Mouse (Mus musculus): Measurements from ENCODE around the gene Ucp3. TPM values are rescaled to one million over a fixed set of nuclear protein-coding genes. Genes with fewer than 3 reads are reported as not detected.

Ucp3 gene
- polyA plus RNA-seq, 1 experiment: 0.73 TPM

GRCm38 (mm10) chr7:100464248-100464647 lies 8.5 kb upstream of the Ucp3 start:
- TF ChIP-seq CTCF (IDR thresholded peaks at IDR 0.05; ENCODE audit: control insufficient read depth, insufficient read depth, insufficient replicate concordance, low read depth, low read length) (no peak), POLR2A (IDR thresholded peaks at IDR 0.05; ENCODE audit: control insufficient read depth, low read depth, low read length) (no peak)
- Histone ChIP-seq H3K27ac (ENCODE audit: control insufficient read depth, insufficient read depth, low read depth, low read length) (no peak overlapping the region), H3K27me3 (ENCODE audit: control insufficient read depth, insufficient read depth, low read length) (no peaks in the 10 kb centered on the region), H3K4me3 (ENCODE audit: control insufficient read depth, low read depth, low read length) (no peak overlapping the region), H3K4me1 (ENCODE audit: control insufficient read depth, insufficient read depth, low read length) (peaks cover 6% of the 10 kb centered on the region; the same call in 1 of the 2 replicates), H3K36me3 (ENCODE audit: control insufficient read depth, insufficient read depth, low read length) (no peaks in the 10 kb centered on the region; the same call in none of the 2 replicates)

GRCm38 (mm10) chr7:100465248-100465647 lies 7.5 kb upstream of the Ucp3 start:
- Histone ChIP-seq H3K4me1 (ENCODE audit: control insufficient read depth, insufficient read depth, low read length) (peaks cover 6% of the 10 kb centered on the region; the same call in 1 of the 2 replicates), H3K36me3 (ENCODE audit: control insufficient read depth, insufficient read depth, low read length) (no peaks in the 10 kb centered on the region; the same call in none of the 2 replicates), H3K27me3 (ENCODE audit: control insufficient read depth, insufficient read depth, low read length) (no peaks in the 10 kb centered on the region), H3K4me3 (ENCODE audit: control insufficient read depth, low read depth, low read length) (no peak overlapping the region), H3K27ac (ENCODE audit: control insufficient read depth, insufficient read depth, low read depth, low read length) (0 out of 2 replicates have a peak overlapping the region, but pooled peaks have one; percentile 10)
- TF ChIP-seq POLR2A (IDR thresholded peaks at IDR 0.05; ENCODE audit: control insufficient read depth, low read depth, low read length) (no peak), CTCF (IDR thresholded peaks at IDR 0.05; ENCODE audit: control insufficient read depth, insufficient read depth, insufficient replicate concordance, low read depth, low read length) (no peak)

DNA sequence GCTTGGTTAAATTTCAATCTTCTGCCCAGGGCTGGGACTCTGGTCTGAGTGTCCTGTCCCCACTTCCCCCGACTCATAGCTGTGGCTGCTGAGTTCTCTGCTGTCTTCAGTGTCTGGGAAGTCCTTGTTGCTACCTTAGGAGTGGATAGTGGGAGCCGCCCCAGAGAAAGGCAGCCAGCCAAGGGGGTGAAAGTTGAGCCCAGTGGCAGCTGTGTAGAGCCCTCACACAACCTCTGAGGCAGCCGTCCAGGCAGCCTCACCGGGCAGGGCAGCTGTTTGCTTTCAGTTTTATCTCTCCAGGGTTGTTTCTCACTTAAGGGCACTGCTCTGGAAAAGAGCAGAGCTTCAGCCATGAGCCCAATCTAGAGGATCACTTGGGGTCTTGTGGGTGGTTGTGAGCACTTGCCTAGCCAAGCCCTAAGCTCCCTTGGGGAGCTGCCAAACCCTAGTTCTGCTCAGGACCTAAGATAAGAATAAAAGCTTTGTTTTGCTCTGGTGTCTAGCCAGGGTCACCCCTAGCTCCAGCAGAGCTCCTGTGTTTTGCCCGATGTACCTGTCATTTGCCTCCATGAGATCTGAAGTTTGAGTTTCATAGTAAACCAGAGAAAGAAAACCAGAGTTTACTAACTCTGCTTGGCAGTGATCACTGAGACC lies 7.0 kb upstream of the Ucp3 start:
- Histone ChIP-seq H3K36me3 (ENCODE audit: control insufficient read depth, insufficient read depth, low read length) (no peaks in the 10 kb centered on the region; the same call in none of the 2 replicates), H3K4me3 (ENCODE audit: control insufficient read depth, low read depth, low read length) (no peak overlapping the region), H3K4me1 (ENCODE audit: control insufficient read depth, insufficient read depth, low read length) (peaks cover 6% of the 10 kb centered on the region; the same call in 1 of the 2 replicates), H3K27ac (ENCODE audit: control insufficient read depth, insufficient read depth, low read depth, low read length) (no peak overlapping the region), H3K27me3 (ENCODE audit: control insufficient read depth, insufficient read depth, low read length) (no peaks in the 10 kb centered on the region)
- no peak for TF ChIP-seq POLR2A (IDR thresholded peaks at IDR 0.05; ENCODE audit: control insufficient read depth, low read depth, low read length)
- no peak for TF ChIP-seq CTCF (IDR thresholded peaks at IDR 0.05; ENCODE audit: control insufficient read depth, insufficient read depth, insufficient replicate concordance, low read depth, low read length)

GRCm38 (mm10) chr7:100466781-100467510 lies 5.8 kb upstream of the Ucp3 start:
- Histone ChIP-seq H3K4me3 (ENCODE audit: control insufficient read depth, low read depth, low read length) (no peak overlapping the region), H3K36me3 (ENCODE audit: control insufficient read depth, insufficient read depth, low read length) (no peaks in the 10 kb centered on the region; the same call in 1 of the 2 replicates), H3K4me1 (ENCODE audit: control insufficient read depth, insufficient read depth, low read length) (peaks cover 4% of the 10 kb centered on the region; the same call in 1 of the 2 replicates), H3K27ac (ENCODE audit: control insufficient read depth, insufficient read depth, low read depth, low read length) (no peak overlapping the region), H3K27me3 (ENCODE audit: control insufficient read depth, insufficient read depth, low read length) (no peaks in the 10 kb centered on the region)
- TF ChIP-seq CTCF (IDR thresholded peaks at IDR 0.05; ENCODE audit: control insufficient read depth, insufficient read depth, insufficient replicate concordance, low read depth, low read length): no peak
- no peak for TF ChIP-seq POLR2A (IDR thresholded peaks at IDR 0.05; ENCODE audit: control insufficient read depth, low read depth, low read length)

DNA sequence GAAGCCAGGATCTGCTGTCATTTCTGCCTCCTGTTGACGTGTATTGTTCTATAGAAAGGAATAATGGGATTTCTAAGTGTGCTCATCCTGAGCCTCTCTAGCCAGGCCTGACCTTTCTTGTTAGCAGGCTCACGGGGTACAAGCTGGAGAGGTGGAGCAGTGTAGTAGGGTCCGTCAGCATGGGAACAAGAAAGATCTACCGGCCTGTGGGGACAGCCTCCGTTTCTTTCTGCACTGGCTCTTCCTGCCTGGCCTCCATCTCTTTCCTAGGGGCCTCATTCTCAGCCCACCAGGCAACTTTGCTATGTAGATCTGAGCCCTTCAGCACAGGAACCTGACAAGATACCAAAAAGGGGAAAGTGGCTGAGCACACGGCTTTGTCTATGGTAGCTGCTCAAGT lies 4.0 kb upstream of the Ucp3 start:
- no peaks in the 10 kb centered on the region for H3K27me3 ChIP-seq (ENCODE audit: control insufficient read depth, insufficient read depth, low read length)
- no peak overlapping the region for H3K27ac ChIP-seq (ENCODE audit: control insufficient read depth, insufficient read depth, low read depth, low read length)
- TF ChIP-seq POLR2A (IDR thresholded peaks at IDR 0.05; ENCODE audit: control insufficient read depth, low read depth, low read length) (no peak), CTCF (IDR thresholded peaks at IDR 0.05; ENCODE audit: control insufficient read depth, insufficient read depth, insufficient replicate concordance, low read depth, low read length) (no peak)
- no peaks in the 10 kb centered on the region; the same call in 1 of the 2 replicates for H3K36me3 ChIP-seq (ENCODE audit: control insufficient read depth, insufficient read depth, low read length)
- H3K4me3 ChIP-seq (ENCODE audit: control insufficient read depth, low read depth, low read length): no peak overlapping the region
- peaks cover 4% of the 10 kb centered on the region; the same call in 1 of the 2 replicates for H3K4me1 ChIP-seq (ENCODE audit: control insufficient read depth, insufficient read depth, low read length)

DNA sequence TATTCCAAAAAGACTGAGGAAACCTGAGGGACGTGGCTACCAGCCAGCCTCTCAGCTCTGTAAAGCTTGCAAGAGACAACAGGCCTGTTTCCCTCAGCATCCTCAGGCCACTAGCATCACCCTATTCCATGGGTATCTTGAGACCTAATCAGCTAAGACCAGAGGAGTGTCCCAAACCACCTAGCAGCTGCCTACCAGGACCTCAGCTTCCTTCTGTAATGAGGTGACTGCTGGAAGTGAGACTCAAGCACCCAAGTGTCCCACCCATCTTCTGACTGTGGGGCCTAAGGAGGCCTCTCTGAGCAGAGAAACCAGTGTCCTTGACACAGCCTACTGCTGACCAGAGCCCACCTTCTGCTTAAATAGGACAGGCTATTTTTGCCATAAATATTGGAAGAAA lies 3.3 kb upstream of the Ucp3 start:
- Histone ChIP-seq H3K4me1 (ENCODE audit: control insufficient read depth, insufficient read depth, low read length) (peaks cover 4% of the 10 kb centered on the region; the same call in 1 of the 2 replicates), H3K36me3 (ENCODE audit: control insufficient read depth, insufficient read depth, low read length) (no peaks in the 10 kb centered on the region; the same call in 1 of the 2 replicates), H3K27ac (ENCODE audit: control insufficient read depth, insufficient read depth, low read depth, low read length) (no peak overlapping the region), H3K27me3 (ENCODE audit: control insufficient read depth, insufficient read depth, low read length) (no peaks in the 10 kb centered on the region), H3K4me3 (ENCODE audit: control insufficient read depth, low read depth, low read length) (no peak overlapping the region)
- no peak for TF ChIP-seq CTCF (IDR thresholded peaks at IDR 0.05; ENCODE audit: control insufficient read depth, insufficient read depth, insufficient replicate concordance, low read depth, low read length)
- no peak for TF ChIP-seq POLR2A (IDR thresholded peaks at IDR 0.05; ENCODE audit: control insufficient read depth, low read depth, low read length)

DNA sequence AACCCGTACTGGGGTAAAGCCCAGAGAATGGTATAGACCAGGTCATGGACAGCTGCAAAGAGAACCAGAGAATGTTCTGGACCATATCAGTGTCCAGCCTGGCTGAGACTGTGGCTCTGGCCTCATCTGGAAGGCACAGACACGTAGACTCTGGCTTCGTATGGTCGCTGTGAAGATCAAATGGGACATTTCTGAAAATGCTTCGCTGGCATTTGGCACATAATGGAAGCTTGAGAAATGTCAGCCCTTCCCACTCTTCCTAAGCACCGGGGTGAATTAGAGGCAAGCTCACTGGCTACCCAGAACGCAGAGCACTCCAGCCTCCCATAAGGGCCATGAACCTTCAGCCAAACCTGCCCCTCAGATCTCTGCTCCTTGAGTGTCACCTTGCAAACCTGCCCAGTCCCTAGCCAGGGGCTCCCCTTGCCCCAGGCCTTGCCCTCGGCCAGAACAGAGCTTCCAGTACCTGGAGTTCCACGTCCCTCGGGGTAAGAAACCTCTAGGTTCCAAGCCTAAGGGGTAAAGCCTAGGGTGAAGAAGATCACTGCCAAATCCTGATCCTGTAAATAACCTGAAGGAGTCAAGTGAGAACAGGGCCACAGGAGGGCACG lies 1.9 kb upstream of the Ucp3 start:
- no peak overlapping the region for H3K4me3 ChIP-seq (ENCODE audit: control insufficient read depth, low read depth, low read length)
- no peak overlapping the region for H3K27ac ChIP-seq (ENCODE audit: control insufficient read depth, insufficient read depth, low read depth, low read length)
- H3K27me3 ChIP-seq (ENCODE audit: control insufficient read depth, insufficient read depth, low read length): no peaks in the 10 kb centered on the region
- H3K36me3 ChIP-seq (ENCODE audit: control insufficient read depth, insufficient read depth, low read length): no peaks in the 10 kb centered on the region
- TF ChIP-seq CTCF (IDR thresholded peaks at IDR 0.05; ENCODE audit: control insufficient read depth, insufficient read depth, insufficient replicate concordance, low read depth, low read length) (no peak), POLR2A (IDR thresholded peaks at IDR 0.05; ENCODE audit: control insufficient read depth, low read depth, low read length) (no peak)
- H3K4me1 ChIP-seq (ENCODE audit: control insufficient read depth, insufficient read depth, low read length): no peaks in the 10 kb centered on the region; the same call in 1 of the 2 replicates
